Mouse (Mus musculus) intestine, embryonic 16.5 days (tissue): ENCODE results near the gene Isca2. TPM values are rescaled to one million over a fixed set of nuclear protein-coding genes. Genes with fewer than 3 reads are reported as not detected.

Experiments used
- ATAC-seq: fragments of 200-750 bp; cut with Nextera tagmentation; 2 replicates; pipeline ENCODE4 v1.8.0; 2017; ENCODE audit warnings: moderate TSS enrichment, moderate library complexity
- H3K27ac ChIP-seq: fragments of 300-500 bp; sonication (generic); 2 replicates; pipeline ENCODE4 v1.5.1; 2014; ENCODE audit warnings: mild to moderate bottlenecking, low read length
- H3K27me3 ChIP-seq: fragments of 300-500 bp; sonication (generic); replicated peaks from 2 replicates; pipeline ENCODE4 v1.6.1; 2014; ENCODE audit warnings: low read length, control low read depth, mixed read lengths; ENCODE audit not compliant: control insufficient read depth, insufficient read depth
- H3K36me3 ChIP-seq: fragments of 300-500 bp; sonication (generic); 2 replicates; pipeline ENCODE4 v1.6.1; 2014; ENCODE audit warnings: low read length, control low read depth; ENCODE audit not compliant: control insufficient read depth, insufficient read depth
- H3K4me1 ChIP-seq: fragments of 300-500 bp; sonication (generic); 2 replicates; pipeline ENCODE4 v1.6.1; 2014; ENCODE audit warnings: low read length, control low read depth, mixed read lengths; ENCODE audit not compliant: control insufficient read depth, insufficient read depth
- H3K4me2 ChIP-seq: fragments of 300-500 bp; sonication (generic); 2 replicates; pipeline ENCODE4 v1.6.1; 2014; ENCODE audit warnings: low read depth, low read length, control low read depth
- H3K4me3 ChIP-seq: fragments of 300-500 bp; sonication (generic); 2 replicates; pipeline ENCODE4 v1.5.1; 2014; ENCODE audit warnings: mild to moderate bottlenecking, low read length
- H3K9ac ChIP-seq: fragments of 300-500 bp; sonication (generic); 2 replicates; pipeline ENCODE4 v1.6.1; 2014; ENCODE audit warnings: low read depth, low read length
- H3K9me3 ChIP-seq: fragments of 300-500 bp; sonication (generic); 2 replicates; pipeline ENCODE4 v1.6.1; 2016; ENCODE audit warnings: low read length, control low read depth; ENCODE audit not compliant: control insufficient read depth
- WGBS: fragments of 180-500 bp; shearing (Covaris S2); extraction: QIAGEN DNeasy Blood & Tissue Kit; methylation state at CpG from one replicate; pipeline ENCODE4 v1.1.7; 2014; 5-methylcytosine and 5-hydroxymethylcytosine counted together
- polyA plus RNA-seq: library from polyadenylated mRNA; unstranded; fragments of >200 nt; fragmentation: Nextera tagmentation; extraction: Ambion mirVana; gene quantifications from 2 replicates; pipeline ENCODE4 v1.2.1, GENCODE M21; 2015

Gene Isca2
- polyA plus RNA-seq, 1 experiment from 2014 or later = 150 TPM

GRCm38 (mm10) chr12:84790853-84791252 is 17.8 kb downstream of the Isca2 start:
- Histone ChIP-seq H3K27ac (no peak overlapping the region), H3K9me3 (no peaks in the 10 kb centered on the region), H3K9ac (no peak overlapping the region), H3K4me2 (no peak overlapping the region), H3K4me3 (no peak overlapping the region), H3K4me1 (peaks cover 3% of the 10 kb centered on the region; the same call in 1 of the 2 replicates), H3K36me3 (no peaks in the 10 kb centered on the region), H3K27me3 (no peaks in the 10 kb centered on the region)
- ATAC-seq = no peak
- 39% methylated on average over 10 of the region's 10 CpGs for WGBS

DNA sequence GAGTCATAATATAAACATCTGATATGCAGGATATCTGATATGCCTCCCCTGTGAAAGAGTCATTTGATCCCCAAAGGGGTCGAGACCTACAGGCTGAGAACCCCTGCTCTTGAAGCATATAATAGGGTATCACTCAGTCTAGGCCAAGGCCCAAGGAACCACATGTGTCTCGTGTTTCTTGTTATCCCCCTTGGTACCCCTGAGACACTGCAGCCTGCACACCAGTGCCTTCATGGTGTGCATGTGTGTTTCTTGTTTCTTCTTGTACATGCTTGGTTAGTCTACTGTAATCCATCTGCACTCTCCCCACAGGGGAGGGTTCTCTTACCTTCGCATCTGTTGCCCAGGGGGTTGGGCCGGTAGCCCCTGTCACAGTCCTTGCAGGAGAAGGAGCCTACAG is 19.6 kb downstream of the Isca2 start:
- H3K27ac ChIP-seq = no peak overlapping the region
- no peaks in the 10 kb centered on the region for H3K9me3 ChIP-seq
- peaks cover 3% of the 10 kb centered on the region; the same call in 1 of the 2 replicates for H3K4me1 ChIP-seq
- no peaks in the 10 kb centered on the region for H3K36me3 ChIP-seq
- no peak overlapping the region for H3K4me3 ChIP-seq
- H3K9ac ChIP-seq = no peak overlapping the region
- 78% methylated on average over 4 of the region's 4 CpGs for WGBS
- no peak overlapping the region for H3K4me2 ChIP-seq
- no peak for ATAC-seq
- no peaks in the 10 kb centered on the region for H3K27me3 ChIP-seq

DNA sequence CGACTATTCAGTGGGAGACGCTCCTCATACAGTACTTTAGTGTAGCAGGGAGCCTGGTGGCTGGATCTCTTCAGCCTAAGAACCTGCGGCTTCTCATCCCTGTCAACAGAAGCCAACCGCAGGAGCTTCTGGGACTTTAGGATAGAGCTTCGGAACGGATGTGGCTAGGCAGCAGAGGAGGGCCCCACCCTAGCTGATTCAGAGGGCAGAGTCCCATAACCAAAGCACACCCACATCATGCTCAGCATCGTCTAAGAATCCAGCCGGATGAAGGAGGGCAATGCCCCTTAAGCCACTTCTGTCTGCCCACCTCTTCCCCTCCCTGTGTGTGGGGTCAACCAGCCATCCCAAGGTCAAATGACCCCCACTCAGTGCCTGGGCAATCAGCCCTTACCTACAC is 21.6 kb downstream of the Isca2 start:
- no peak overlapping the region for H3K4me3 ChIP-seq
- no peaks in the 10 kb centered on the region for H3K27me3 ChIP-seq
- no peak overlapping the region for H3K4me2 ChIP-seq
- H3K9ac ChIP-seq = no peak overlapping the region
- peaks cover 3% of the 10 kb centered on the region; the same call in 1 of the 2 replicates for H3K4me1 ChIP-seq
- no peak overlapping the region for H3K27ac ChIP-seq
- no peaks in the 10 kb centered on the region for H3K9me3 ChIP-seq
- ATAC-seq = peak; percentile 68; the same call in 1 of the 2 replicates
- H3K36me3 ChIP-seq = no peaks in the 10 kb centered on the region
- WGBS = 74% methylated on average over 8 of the region's 8 CpGs

GRCm38 (mm10) chr12:84799086-84799485 is 26.0 kb downstream of the Isca2 start:
- no peak for ATAC-seq
- WGBS = 92% methylated on average over 13 of the region's 13 CpGs
- H3K4me3 ChIP-seq = no peak overlapping the region
- H3K4me2 ChIP-seq = no peak overlapping the region
- peaks cover 6% of the 10 kb centered on the region for H3K4me1 ChIP-seq
- no peaks in the 10 kb centered on the region for H3K27me3 ChIP-seq
- H3K27ac ChIP-seq = no peak overlapping the region
- H3K9me3 ChIP-seq = no peaks in the 10 kb centered on the region
- H3K9ac ChIP-seq = no peak overlapping the region
- H3K36me3 ChIP-seq = no peaks in the 10 kb centered on the region

- Histone ChIP-seq H3K4me2 (no peak overlapping the region), H3K9me3 (no peaks in the 10 kb centered on the region), H3K27ac (no peak overlapping the region), H3K4me1 (peaks cover 9% of the 10 kb centered on the region), H3K9ac (no peak overlapping the region), H3K4me3 (no peak overlapping the region), H3K27me3 (no peaks in the 10 kb centered on the region), H3K36me3 (no peaks in the 10 kb centered on the region)
- no peak for ATAC-seq
- WGBS = 50% methylated on average over 4 of the region's 4 CpGs
Observed at GRCm38 (mm10) chr12:84800419-84800818, 27.4 kb downstream of the Isca2 start.

GRCm38 (mm10) chr12:84801532-84802110 is 28.6 kb downstream of the Isca2 start:
- no peak overlapping the region for H3K9ac ChIP-seq
- no peak overlapping the region for H3K27ac ChIP-seq
- H3K9me3 ChIP-seq = no peaks in the 10 kb centered on the region
- no peak for ATAC-seq
- H3K4me1 ChIP-seq = peaks cover 19% of the 10 kb centered on the region
- H3K4me2 ChIP-seq = no peak overlapping the region
- no peak overlapping the region for H3K4me3 ChIP-seq
- H3K27me3 ChIP-seq = no peaks in the 10 kb centered on the region
- WGBS = 82% methylated on average over 13 of the region's 13 CpGs
- H3K36me3 ChIP-seq = no peaks in the 10 kb centered on the region

- H3K4me3 ChIP-seq = no peak overlapping the region
- H3K9me3 ChIP-seq = no peaks in the 10 kb centered on the region
- H3K4me1 ChIP-seq = peaks cover 24% of the 10 kb centered on the region
- H3K4me2 ChIP-seq = no peak overlapping the region
- ATAC-seq = no peak
- no peak overlapping the region for H3K9ac ChIP-seq
- no peak overlapping the region for H3K27ac ChIP-seq
- no peaks in the 10 kb centered on the region for H3K27me3 ChIP-seq
- no peaks in the 10 kb centered on the region for H3K36me3 ChIP-seq
- WGBS = 92% methylated on average over 3 of the region's 3 CpGs
Observed at GRCm38 (mm10) chr12:84802625-84803024, 29.6 kb downstream of the Isca2 start.

GRCm38 (mm10) chr12:84805228-84805842 is 32.3 kb downstream of the Isca2 start:
- WGBS = 50% methylated on average over 9 of the region's 9 CpGs
- Histone ChIP-seq H3K4me1 (peaks cover 24% of the 10 kb centered on the region), H3K4me2 (peak overlapping the region; percentile 43; the same call in 1 of the 2 replicates), H3K27me3 (no peaks in the 10 kb centered on the region), H3K36me3 (no peaks in the 10 kb centered on the region), H3K27ac (peak overlapping the region; percentile 86), H3K4me3 (no peak overlapping the region), H3K9ac (peak overlapping the region; percentile 48; the same call in 1 of the 2 replicates), H3K9me3 (no peaks in the 10 kb centered on the region)
- ATAC-seq = peak; percentile 90

DNA sequence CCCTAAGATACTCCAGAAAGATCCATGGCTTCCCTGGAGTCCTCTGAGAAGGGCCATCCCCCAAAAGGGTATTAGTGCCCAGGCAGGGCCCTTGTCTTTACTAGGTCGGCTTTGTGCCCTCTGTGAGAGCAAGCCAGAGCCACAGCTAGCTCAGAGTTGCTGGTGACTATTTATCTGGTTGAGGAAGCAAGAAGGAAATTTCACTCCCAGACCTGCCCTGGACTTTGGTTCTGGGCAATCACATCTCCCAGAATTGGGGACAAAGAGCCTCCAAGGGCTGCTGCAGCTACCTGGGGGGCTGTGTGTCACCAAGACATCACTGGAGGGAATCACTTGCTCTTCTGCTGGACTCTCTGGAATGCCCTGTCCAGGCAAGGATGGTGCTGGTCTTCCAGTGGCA is 33.0 kb downstream of the Isca2 start:
- WGBS = 56% methylated on average over 1 of the region's 1 CpGs
- Histone ChIP-seq H3K9ac (peak overlapping the region; percentile 48; the same call in 1 of the 2 replicates), H3K36me3 (no peaks in the 10 kb centered on the region), H3K9me3 (no peaks in the 10 kb centered on the region), H3K4me2 (peak overlapping the region; percentile 43), H3K4me3 (no peak overlapping the region), H3K27ac (peak overlapping the region; percentile 86), H3K27me3 (no peaks in the 10 kb centered on the region), H3K4me1 (peaks cover 21% of the 10 kb centered on the region)
- ATAC-seq = peak; percentile 75
